Mouse (Mus musculus) neural tube, embryonic 11.5 days (tissue): Measurements from ENCODE around the gene Gm21970. TPM values are rescaled to one million over a fixed set of nuclear protein-coding genes. Genes with fewer than 3 reads are reported as not detected.
A peak's percentile ranks its signal among the peaks of the same experiment; 100 is the strongest.

ENCODE experiments used
- ATAC-seq: fragments of 200-750 bp; cut with Nextera tagmentation; 2 replicates; pipeline ENCODE4 v1.8.0; 2017; ENCODE audit warnings: moderate number of reproducible peaks, mild to moderate bottlenecking, moderate TSS enrichment, moderate library complexity; ENCODE audit not compliant: insufficient read depth, low FRiP score, low TSS enrichment
- DNase-seq: peaks from one replicate; pipeline ENCODE4 v3.0.0-alpha.2; 2015; ENCODE audit warnings: low spot score
- H3K27ac ChIP-seq: fragments of 300-500 bp; sonication (generic); 2 replicates; pipeline ENCODE4 v1.5.1; 2014; ENCODE audit warnings: low read depth, mild to moderate bottlenecking, low read length
- H3K27me3 ChIP-seq: fragments of 300-500 bp; sonication (generic); 2 replicates; pipeline ENCODE4 v1.6.1; 2014; ENCODE audit warnings: mild to moderate bottlenecking, low read length, mixed read lengths; ENCODE audit not compliant: control insufficient read depth, insufficient read depth
- H3K36me3 ChIP-seq: fragments of 300-500 bp; sonication (generic); 2 replicates; pipeline ENCODE4 v1.6.1; 2014; ENCODE audit warnings: mild to moderate bottlenecking, low read length, moderate library complexity, mixed read lengths; ENCODE audit not compliant: control insufficient read depth, insufficient read depth
- H3K4me1 ChIP-seq: fragments of 300-500 bp; sonication (generic); 2 replicates; pipeline ENCODE4 v1.6.1; 2014; ENCODE audit warnings: low read length, mixed read lengths; ENCODE audit not compliant: control insufficient read depth, insufficient read depth
- H3K4me2 ChIP-seq: fragments of 300-500 bp; sonication (generic); 2 replicates; pipeline ENCODE4 v1.6.1; 2014; ENCODE audit warnings: low read depth, mild to moderate bottlenecking, moderate library complexity
- H3K4me3 ChIP-seq: fragments of 300-500 bp; sonication (generic); 2 replicates; pipeline ENCODE4 v1.5.1; 2014; ENCODE audit warnings: low read depth, low read length
- H3K9ac ChIP-seq: fragments of 300-500 bp; sonication (generic); 2 replicates; pipeline ENCODE4 v1.6.1; 2014; ENCODE audit warnings: mild to moderate bottlenecking, low read length
- H3K9me3 ChIP-seq: fragments of 300-500 bp; sonication (generic); 2 replicates; pipeline ENCODE4 v1.6.1; 2016; ENCODE audit warnings: low read length; ENCODE audit not compliant: control insufficient read depth
- WGBS: fragments of 180-500 bp; shearing (Covaris S2); extraction: QIAGEN DNeasy Blood & Tissue Kit; methylation state at CpG from one replicate; pipeline ENCODE4 v1.1.7; 2014; 5-methylcytosine and 5-hydroxymethylcytosine counted together
- polyA plus RNA-seq: library from polyadenylated mRNA; unstranded; fragments of >200 nt; fragmentation: Nextera tagmentation; extraction: Ambion mirVana; gene quantifications from 2 replicates; pipeline ENCODE4 v1.2.1, GENCODE M21; 2014

The Gm21970 gene
- polyA plus RNA-seq, 1 experiment from 2014 or later, result not detected

DNA sequence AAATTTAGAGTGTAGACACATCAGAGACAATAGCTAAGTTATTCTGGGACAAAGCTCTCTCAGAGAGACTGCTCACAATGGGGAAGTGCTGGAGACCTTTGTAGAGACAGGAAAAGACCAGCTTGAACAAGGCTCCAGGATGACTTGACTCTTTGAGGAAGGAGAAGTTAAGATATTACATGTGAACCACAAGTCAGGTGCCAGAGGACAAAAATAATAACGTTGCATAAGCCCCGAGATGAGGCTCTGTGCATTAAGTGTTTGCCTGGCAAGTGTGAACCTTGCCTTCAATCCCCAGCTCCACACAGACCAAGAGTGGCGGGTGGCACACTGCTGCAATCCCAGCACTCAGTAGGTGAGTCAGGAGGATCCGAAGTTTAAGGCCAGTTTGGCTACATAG is 36.9 kb upstream of the Gm21970 start:
- Histone ChIP-seq H3K4me3 (no peak overlapping the region), H3K27me3 (peaks cover 23% of the 10 kb centered on the region), H3K9ac (no peak overlapping the region), H3K27ac (no peak overlapping the region), H3K4me2 (no peak overlapping the region), H3K4me1 (no peaks in the 10 kb centered on the region), H3K36me3 (no peaks in the 10 kb centered on the region), H3K9me3 (no peaks in the 10 kb centered on the region)
- 75% methylated on average over 4 of the region's 4 CpGs for WGBS
- DNase-seq (no peak), ATAC-seq (no peak)

DNA sequence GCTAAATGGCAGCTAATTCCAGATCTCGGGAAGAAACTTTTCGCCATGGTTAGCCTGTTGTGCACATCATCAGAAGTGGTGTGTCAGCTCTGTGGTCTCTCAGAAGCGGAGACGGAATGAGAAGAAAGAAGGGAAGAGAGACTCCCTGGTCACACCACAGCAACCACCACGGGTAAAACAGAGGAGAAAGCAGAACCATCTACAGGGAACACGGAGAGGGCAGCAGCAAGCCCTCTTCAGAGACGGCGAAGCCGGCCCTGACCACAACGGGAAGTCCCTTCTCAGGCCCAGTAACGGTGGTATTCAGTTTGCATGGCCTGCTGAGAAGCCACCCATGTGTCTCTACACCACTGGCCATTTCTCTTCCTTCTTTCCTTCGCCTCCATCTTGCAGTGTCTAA is 36.4 kb upstream of the Gm21970 start:
- Histone ChIP-seq H3K4me2 (no peak overlapping the region), H3K27ac (no peak overlapping the region), H3K36me3 (no peaks in the 10 kb centered on the region), H3K27me3 (peaks cover 20% of the 10 kb centered on the region), H3K4me3 (no peak overlapping the region), H3K9me3 (no peaks in the 10 kb centered on the region), H3K4me1 (no peaks in the 10 kb centered on the region), H3K9ac (no peak overlapping the region)
- 74% methylated on average over 12 of the region's 12 CpGs for WGBS
- DNase-seq (no peak), ATAC-seq (no peak)

DNA sequence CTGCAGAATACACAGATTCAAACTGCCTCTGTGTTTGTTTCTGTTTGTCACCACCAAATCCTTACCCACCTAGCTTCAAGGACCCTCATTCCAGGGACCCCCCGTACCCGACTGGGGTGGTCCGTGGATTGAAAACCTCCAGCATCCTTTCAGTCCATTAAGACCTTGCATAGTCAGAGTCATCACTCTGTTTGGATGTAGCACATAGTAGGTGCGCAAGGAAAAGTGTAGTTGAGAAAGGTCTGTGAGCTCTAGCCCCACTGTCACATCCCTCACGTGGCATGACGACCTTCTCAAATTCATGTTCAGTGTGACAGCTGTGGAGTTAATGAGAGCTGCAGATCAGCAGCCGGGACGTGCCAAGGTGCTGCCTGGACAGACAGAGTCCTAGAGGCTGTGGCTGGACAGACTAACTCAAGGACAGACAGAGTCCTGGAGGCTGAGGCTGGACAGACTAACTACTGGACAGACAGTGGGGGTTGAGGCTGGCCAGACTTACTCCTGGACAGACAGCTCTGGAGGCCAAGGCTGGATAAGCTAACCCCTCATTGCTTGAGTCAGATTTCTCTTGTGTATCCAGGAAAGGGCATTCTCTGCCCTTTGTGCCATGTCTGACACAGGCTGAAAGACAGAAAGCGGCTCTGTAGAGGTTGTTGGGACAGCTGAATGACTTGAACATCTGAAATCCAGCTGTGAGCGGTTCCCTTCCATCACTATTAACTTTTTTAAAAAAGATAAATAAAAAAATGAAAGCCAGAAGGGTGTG is 34.6 kb upstream of the Gm21970 start:
- Histone ChIP-seq H3K27me3 (0 out of 2 replicates have a peak, but pooled peaks cover 6% of the 10 kb centered on the region), H3K9me3 (no peaks in the 10 kb centered on the region), H3K4me3 (no peak overlapping the region), H3K4me1 (no peaks in the 10 kb centered on the region), H3K36me3 (no peaks in the 10 kb centered on the region), H3K27ac (no peak overlapping the region), H3K9ac (no peak overlapping the region), H3K4me2 (no peak overlapping the region)
- ATAC-seq (no peak), DNase-seq (no peak)
- 81% methylated on average over 10 of the region's 10 CpGs for WGBS

GRCm38 (mm10) chr16:91357526-91357900 is 34.0 kb upstream of the Gm21970 start:
- H3K4me3 ChIP-seq, result no peak overlapping the region
- H3K9ac ChIP-seq, result no peak overlapping the region
- H3K27ac ChIP-seq, result no peak overlapping the region
- H3K4me1 ChIP-seq, result no peaks in the 10 kb centered on the region
- H3K9me3 ChIP-seq, result no peaks in the 10 kb centered on the region
- 59% methylated on average over 10 of the region's 10 CpGs for WGBS
- H3K36me3 ChIP-seq, result no peaks in the 10 kb centered on the region
- ATAC-seq (no peak), DNase-seq (no peak)
- H3K4me2 ChIP-seq, result no peak overlapping the region
- H3K27me3 ChIP-seq, result 0 out of 2 replicates have a peak, but pooled peaks cover 5% of the 10 kb centered on the region

- H3K27me3 ChIP-seq, result 0 out of 2 replicates have a peak, but pooled peaks cover 4% of the 10 kb centered on the region
- H3K4me1 ChIP-seq, result no peaks in the 10 kb centered on the region; the same call in 1 of the 2 replicates
- ATAC-seq (no peak), DNase-seq (peak; percentile 51)
- H3K9me3 ChIP-seq, result no peaks in the 10 kb centered on the region
- H3K9ac ChIP-seq, result no peak overlapping the region
- H3K4me3 ChIP-seq, result no peak overlapping the region
- no peaks in the 10 kb centered on the region for H3K36me3 ChIP-seq
- H3K4me2 ChIP-seq, result no peak overlapping the region
- WGBS, result 45% methylated on average over 8 of the region's 8 CpGs
- H3K27ac ChIP-seq, result no peak overlapping the region
Observed at GRCm38 (mm10) chr16:91358555-91358954, 33.0 kb upstream of the Gm21970 start.

DNA sequence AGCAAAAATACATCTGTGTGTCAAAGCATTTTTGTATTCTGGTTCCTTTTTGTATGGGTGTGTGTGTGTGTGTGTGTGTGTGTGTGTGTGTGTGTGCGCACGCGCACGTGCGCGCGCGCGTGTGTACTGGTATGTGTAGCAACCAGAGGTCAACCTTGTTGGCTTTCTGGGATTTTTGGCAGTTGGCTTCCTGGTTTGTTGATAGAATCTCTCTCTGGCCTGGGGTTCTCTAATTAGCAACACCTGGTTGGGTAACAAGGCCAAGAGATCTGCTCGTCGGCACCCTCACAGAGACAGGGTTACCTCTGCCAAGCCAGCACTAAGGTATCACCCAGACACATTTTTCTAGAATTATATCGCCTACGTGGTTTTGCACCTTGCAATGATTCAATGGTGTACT is 32.0 kb upstream of the Gm21970 start:
- Histone ChIP-seq H3K4me1 (no peaks in the 10 kb centered on the region; the same call in 1 of the 2 replicates), H3K9me3 (no peaks in the 10 kb centered on the region), H3K4me3 (no peak overlapping the region), H3K36me3 (no peaks in the 10 kb centered on the region), H3K27ac (no peak overlapping the region), H3K9ac (no peak overlapping the region), H3K4me2 (no peak overlapping the region), H3K27me3 (0 out of 2 replicates have a peak, but pooled peaks cover 2% of the 10 kb centered on the region)
- DNase-seq, result no peak
- no peak for ATAC-seq
- 95% methylated on average over 13 of the region's 13 CpGs for WGBS

DNA sequence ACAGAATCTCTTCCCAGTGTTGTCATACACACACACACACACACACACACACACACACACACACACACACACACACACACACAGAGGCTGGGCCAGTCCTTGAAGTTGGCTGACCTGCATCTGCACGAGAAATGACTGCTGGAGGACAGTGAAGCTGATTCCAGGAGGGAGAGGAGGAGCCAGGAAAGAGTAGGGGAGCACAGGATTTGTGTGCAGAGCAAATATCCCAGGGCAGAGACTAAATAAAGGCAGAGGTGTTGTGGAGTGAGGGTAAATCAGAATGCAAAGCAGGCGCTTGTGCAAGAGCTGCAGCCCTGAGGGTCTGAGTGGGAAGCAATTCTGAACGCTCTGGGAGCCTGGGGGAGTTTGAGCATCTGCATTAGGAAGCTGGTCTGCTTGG is 31.4 kb upstream of the Gm21970 start:
- H3K27me3 ChIP-seq, result 0 out of 2 replicates have a peak, but pooled peaks cover 2% of the 10 kb centered on the region
- H3K4me3 ChIP-seq, result no peak overlapping the region
- H3K36me3 ChIP-seq, result no peaks in the 10 kb centered on the region
- no peak overlapping the region for H3K27ac ChIP-seq
- 78% methylated on average over 3 of the region's 3 CpGs for WGBS
- no peaks in the 10 kb centered on the region; the same call in 1 of the 2 replicates for H3K4me1 ChIP-seq
- no peak overlapping the region for H3K9ac ChIP-seq
- ATAC-seq (no peak), DNase-seq (no peak)
- H3K9me3 ChIP-seq, result no peaks in the 10 kb centered on the region
- H3K4me2 ChIP-seq, result no peak overlapping the region

DNA sequence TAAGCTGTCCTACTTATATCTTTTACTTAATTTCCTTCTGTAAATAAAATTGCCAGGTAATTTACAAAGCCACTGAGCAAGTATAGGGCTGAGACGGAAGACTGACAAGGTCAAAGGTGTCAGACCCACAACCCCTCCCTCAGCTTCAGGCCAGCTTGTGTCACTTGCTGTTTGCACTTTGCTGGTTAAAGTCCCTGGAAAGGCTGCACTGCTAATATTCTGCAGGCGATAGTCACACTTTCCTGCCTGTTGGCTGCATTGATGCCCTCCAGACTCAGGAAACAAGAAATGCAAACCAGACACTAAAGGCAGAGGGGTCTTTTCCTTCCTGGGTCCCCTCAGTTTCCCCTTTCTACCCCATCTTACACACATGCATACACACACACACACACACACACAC is 29.5 kb upstream of the Gm21970 start:
- no peaks in the 10 kb centered on the region; the same call in 1 of the 2 replicates for H3K4me1 ChIP-seq
- 77% methylated on average over 2 of the region's 2 CpGs for WGBS
- H3K27me3 ChIP-seq, result 0 out of 2 replicates have a peak, but pooled peaks cover 2% of the 10 kb centered on the region
- no peaks in the 10 kb centered on the region for H3K36me3 ChIP-seq
- H3K27ac ChIP-seq, result no peak overlapping the region
- H3K9me3 ChIP-seq, result no peaks in the 10 kb centered on the region
- no peak overlapping the region for H3K9ac ChIP-seq
- H3K4me2 ChIP-seq, result no peak overlapping the region
- no peak for ATAC-seq
- no peak for DNase-seq
- no peak overlapping the region for H3K4me3 ChIP-seq
